Mouse (Mus musculus): ENCODE results near the gene Slc43a1.
"Not testable (repeated sequence)": the region's sequence is repeated elsewhere in the genome, so short reads cannot be mapped to it uniquely, and the experiment has no call there.

Gene Slc43a1

DNA sequence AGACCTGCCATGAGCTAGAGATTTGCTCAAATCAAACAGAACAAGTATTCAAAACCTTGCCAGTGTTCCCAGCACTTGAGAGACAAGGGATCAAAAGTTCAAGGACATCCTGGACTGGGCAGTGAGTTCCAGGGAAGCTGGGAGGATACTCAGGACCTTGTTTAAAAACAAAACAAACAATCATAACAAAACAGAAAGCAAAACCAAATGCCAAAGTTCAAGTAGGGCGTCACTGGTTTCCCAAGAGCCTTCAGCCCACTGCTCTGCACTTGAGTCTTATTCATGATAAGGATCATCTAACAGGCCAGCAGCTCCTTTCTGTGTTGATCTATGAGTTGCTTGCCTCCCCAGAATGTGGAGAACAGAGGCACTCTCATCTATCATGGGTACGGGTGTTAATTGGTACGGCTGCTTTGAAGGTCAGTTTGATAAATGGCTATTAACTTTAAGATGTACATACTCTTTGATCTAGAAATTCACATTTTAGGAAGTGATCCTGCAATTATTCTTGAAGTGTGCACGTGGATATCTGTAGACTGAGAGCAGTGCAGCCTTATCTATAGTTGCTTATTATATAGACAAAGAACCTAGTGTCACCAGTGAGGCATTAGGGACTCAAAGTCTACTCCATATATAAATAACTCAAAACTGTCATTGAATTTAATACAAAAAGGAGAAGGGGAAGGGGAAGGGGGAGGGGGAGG is 57.0 kb downstream of the Slc43a1 start:
- no peak for DNase-seq (ENCODE audit: low spot score in 2 of 2)

DNA sequence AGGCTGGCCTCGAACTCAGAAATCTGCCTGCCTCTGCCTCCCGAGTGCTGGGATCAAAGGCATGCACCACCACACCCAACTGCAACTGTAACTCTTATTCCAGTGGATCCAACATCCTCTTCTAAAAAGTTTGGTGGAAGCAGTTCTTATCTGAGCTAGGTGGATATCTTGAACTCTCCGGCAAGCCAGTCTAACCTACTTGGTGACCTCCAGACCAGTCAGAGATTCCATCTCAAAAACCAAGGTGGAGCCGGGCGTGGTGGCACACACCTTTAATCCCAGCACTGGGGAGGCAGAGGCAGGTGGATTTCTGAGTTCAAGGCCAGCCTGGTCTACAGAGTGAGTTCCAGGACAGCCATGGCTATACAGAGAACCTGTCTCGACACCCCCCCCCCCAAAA is 58.0 kb downstream of the Slc43a1 start:
- not testable (repeated sequence) for DNase-seq (ENCODE audit: low spot score in 2 of 2)

DNA sequence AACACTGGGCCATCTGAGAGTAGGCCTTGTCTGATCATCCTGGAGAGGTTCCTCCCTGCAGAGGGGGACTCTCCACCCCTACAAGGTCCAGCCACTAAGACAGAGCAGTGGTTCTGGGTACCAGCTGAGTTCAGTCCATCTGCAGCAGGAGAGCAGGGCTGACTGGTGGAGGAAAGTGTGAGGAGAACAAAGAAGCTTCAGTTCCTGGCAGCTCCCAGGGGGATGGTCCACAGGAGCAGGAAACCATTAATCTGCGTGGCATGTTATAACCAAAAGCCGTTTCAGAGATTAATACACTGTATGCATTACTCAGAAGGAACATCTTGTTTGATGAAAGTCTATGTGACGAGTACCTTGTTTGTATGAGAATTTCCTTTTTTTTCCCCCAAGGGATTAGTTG is 74.1 kb downstream of the Slc43a1 start:
- no peak for DNase-seq (ENCODE audit: low spot score in 2 of 2)
